Mouse (Mus musculus) layer of hippocampus, adult 2 months (tissue): Measurements from ENCODE around the gene Tmem150c. TPM values are rescaled to one million over a fixed set of nuclear protein-coding genes. Genes with fewer than 3 reads are reported as not detected.
A peak's percentile ranks its signal among the peaks of the same experiment; 100 is the strongest.

Experiments
- DNase-seq, 2 experiments: peaks; one replicate each; pipeline ENCODE4 v3.0.0; 2022; ENCODE audit warnings: low spot score in 2 of 2
- H3K27ac ChIP-seq: fragments of 200-600 bp; 2 replicates; pipeline ENCODE4 v1.8.1; 2022
- H3K4me3 ChIP-seq: fragments of 200-600 bp; 2 replicates; pipeline ENCODE4 v1.8.1; 2022; ENCODE audit warnings: mild to moderate bottlenecking
- CTCF ChIP-seq: fragments of 200-600 bp; conservative IDR thresholded peaks from 2 replicates; pipeline ENCODE4 v1.8.1; 2022; ENCODE audit warnings: antibody characterized with exemption, mild to moderate bottlenecking, moderate library complexity
- total RNA-seq, 2 experiments: library from RNA; stranded (reverse); gene quantifications; 2 replicates each; pipeline ENCODE4 v1.2.3; 2021

The Tmem150c gene
- total RNA-seq, 2 experiments from 2014 or later: 79.7 to 88.9 TPM

DNA sequence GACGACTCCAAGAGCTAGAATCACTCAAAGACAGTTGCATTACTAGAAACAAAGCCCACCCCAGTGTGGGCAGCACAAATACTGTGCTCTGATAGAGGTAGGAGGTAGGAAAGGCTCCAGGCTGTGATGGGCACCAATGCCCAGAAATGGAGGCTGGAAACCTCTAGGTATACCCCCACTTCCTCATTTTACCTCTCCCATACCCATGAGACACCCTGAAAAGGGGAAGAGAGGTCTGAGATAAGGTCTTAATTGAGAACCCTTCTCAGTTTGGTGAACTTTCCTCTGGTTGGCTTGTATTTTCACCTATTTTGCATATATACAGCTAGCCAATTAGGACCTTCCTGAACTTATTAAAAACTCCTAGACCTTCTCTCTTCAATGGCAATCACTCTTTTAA, 2.4 kb upstream of the Tmem150c start:
- TF ChIP-seq CTCF: no peak; the same call in 1 of the 2 replicates
- no peak overlapping the region for H3K4me3 ChIP-seq
- no peak for DNase-seq
- no peak overlapping the region for H3K27ac ChIP-seq

DNA sequence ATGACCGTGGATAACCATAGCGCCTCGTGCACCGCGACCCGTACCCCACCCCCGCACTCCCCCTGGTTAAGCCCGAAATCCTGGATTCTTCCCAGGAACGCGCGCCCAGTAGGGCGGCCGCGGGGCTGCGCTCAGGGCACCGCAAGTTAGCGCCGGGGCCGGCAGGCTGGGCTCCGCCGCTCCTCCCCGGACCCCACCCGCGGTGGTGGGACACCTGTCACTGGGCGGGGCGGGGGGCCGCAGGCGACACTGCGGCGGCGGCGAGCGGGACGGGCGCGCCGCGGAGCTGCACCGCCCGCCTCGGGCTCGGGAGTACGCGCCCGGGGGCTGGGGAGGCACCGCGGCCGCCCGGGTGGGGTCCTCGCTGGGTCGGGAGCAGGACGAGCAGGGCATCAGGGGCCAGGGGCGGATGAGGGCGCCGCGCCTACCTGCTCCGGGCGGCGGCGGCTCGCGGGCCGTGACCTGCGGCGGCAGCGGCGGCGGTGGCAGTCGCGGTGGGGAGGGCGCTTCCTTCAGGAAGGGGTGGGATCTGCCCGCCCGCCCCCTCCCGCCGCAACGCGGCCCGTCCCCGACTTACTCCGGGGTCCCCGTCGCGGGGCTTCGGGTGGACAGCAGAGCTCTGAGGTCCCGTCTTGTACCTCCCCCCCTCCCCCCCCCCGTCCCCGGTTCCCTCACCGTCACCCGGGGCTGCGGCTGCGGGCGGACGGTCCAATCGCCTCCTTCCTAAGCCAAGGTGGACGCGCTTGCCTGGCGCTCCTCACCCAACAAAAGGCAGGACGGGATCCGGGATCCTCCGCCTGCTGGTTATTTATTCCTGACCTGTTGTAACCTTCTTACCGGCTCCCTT, 594 bp downstream of the Tmem150c start:
- H3K27ac ChIP-seq: peak overlapping the region; percentile 95
- peak overlapping the region; percentile 70 for H3K4me3 ChIP-seq
- TF ChIP-seq CTCF: no peak
- peak in 1 of 2 experiments; percentile 30 for DNase-seq

DNA sequence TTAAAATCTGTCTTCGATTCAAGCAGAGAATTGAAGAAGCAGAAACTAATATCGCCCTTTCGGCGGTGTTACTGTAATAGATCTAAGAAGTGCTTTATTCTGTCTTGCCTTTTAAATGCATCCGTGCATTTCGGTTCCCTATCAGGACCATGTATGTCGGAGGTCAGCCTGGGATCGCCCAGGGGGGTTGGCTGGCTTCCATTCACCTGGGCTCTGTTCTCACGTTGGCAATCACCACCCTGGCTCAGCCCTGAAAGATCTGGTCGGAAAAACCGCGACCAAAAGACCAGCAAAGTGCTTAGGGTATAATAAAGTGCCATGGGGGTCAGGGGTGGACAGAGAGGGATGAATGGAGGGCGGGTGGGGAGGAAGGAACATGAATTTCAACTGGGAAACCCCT, 1.3 kb downstream of the Tmem150c start:
- no peak for TF ChIP-seq CTCF
- DNase-seq: peak in 1 of 2 experiments; percentile 25
- Histone ChIP-seq H3K4me3 (peak overlapping the region; percentile 70), H3K27ac (peak overlapping the region; percentile 95)

DNA sequence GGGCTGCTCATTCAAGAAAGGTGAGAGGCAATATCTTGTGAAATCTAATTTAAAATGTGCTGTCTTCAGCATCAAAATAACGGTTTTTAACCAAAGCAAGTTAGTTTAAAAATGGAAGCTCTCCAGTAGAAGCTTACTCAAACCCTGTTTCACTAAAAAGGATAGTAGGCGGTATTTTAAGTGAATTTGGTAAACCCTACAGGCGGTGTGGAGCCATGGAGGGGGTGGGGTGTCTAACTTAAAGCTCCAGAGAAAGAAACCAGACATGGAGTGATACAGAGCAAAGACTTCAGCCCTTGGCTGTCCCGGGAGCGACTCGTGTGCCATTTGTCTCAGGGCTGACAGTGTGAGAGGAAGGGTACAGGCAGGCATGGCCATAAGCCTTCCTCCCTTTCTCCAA, 4.0 kb downstream of the Tmem150c start:
- no peak for DNase-seq
- Histone ChIP-seq H3K27ac (peak overlapping the region; percentile 28; the same call in 1 of the 2 replicates), H3K4me3 (no peak overlapping the region)
- TF ChIP-seq CTCF: no peak

DNA sequence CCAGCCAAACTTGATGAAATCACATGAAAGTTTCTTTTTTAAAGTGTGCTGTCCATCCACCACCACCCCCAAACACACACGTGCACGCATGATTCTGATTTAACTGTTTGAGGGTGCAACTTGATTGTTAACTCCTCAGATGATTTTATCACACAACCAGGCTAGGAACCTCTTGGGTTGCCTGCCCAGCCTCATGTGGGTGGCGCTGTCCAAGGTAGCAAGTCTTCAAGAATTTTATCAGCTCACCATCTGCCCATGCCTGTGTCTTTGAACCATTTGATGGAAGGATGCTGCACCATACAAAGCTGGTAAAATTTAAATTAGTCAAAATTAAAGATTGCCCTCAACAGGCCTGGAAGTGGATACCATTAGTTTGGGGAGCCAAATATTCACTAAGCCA, 9.6 kb downstream of the Tmem150c start:
- DNase-seq: no peak
- no peak for TF ChIP-seq CTCF
- Histone ChIP-seq H3K4me3 (no peak overlapping the region), H3K27ac (no peak overlapping the region)

DNA sequence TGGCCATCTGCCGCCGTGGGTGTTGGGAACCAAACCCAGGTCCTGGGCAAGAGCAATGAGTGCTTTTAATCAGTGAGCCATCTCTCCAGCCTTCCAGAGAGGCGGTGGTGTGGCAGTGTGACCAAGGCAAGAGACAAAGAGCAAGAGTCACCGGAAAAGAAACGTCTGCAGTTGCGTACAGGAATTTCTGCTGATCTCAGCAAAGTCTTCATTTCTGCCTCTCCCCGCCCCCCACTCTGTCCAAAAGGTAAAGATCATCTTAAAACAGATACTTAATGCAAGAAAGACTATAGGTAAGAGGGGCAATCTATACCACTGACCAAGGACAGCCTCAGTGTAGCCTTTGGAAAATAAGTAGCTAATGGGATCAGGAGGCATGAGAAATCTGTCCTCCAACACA, 14.8 kb downstream of the Tmem150c start:
- TF ChIP-seq CTCF: no peak
- no peak for DNase-seq
- Histone ChIP-seq H3K4me3 (no peak overlapping the region), H3K27ac (no peak overlapping the region)

DNA sequence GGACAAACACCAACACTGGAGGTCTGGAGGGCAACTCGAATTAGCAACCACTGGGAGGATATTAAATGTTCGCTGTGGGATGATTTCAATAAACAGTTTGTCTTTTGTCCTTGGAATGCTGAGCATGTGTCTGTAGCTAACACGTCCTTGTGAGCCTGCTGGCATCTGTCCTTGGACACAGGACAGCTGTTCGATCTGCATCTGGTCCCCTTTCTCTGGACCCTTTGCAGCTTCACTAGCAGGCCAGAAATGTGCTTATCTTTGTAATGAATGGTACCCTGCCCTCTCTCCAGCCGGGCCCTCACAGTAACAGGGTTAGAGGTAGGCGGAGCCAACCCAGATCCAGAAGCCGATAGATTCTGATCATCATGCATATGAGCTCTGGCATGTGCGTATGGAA, 32.3 kb downstream of the Tmem150c start:
- DNase-seq: no peak
- peak overlapping the region; percentile 72 for H3K27ac ChIP-seq

DNA sequence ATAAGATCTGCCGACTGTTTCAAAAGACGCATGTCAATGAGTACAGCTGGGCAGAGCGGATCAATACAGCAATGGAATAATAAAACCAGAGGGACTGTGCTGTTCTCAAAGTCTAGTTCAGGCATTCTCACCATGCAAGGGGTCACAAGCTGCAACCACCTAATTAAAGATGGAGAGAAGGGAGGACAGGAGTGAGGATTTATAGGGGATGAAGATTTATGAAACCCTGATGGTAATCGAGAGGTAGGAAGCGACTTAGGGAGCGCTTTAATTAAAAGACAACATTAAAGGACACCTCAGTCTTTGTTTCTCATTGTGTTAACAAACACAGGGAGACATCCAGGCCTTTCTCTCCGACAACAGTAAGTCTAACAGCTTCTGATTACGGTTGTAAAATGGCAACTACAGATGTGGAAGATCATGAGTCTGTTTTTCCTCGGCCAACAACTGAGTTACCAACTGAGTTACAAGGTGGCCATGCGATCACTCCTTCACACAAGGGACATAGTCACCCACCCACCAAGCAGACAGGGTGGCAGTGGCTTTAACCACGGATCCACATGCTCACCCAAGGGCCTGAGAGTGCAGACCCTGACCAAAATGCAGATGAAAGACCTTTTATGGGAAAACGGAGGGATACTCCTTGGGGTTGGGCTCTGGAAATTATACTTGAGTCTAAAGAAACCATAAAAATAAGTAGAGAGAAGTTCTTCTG, 34.0 kb downstream of the Tmem150c start:
- TF ChIP-seq CTCF: no peak
- H3K4me3 ChIP-seq: no peak overlapping the region
- no peak for DNase-seq
- H3K27ac ChIP-seq: no peak overlapping the region

More for the DNA sequence above, 32.3 kb downstream of the Tmem150c start:
- H3K4me3 ChIP-seq: no peak overlapping the region
- TF ChIP-seq CTCF: no peak

DNA sequence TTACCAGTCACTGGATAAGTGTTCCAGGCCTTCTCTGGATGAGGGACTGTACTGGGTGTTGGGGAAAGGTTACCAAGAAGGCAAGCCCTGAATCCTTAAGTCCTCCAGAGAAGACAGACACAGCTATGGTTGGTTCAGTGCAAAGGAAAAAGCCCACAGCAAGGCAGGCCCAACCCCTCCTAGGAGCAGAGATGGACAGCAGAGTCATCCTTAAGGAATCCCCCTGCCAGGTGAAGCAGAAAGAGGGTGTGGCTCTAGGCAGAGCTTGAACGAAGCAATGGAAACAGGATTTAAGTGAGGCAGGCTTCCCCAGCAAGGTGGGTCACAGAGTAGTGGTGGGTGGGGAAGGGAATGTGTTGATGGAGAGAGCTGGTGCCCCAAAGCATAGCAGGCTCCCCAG, 35.1 kb downstream of the Tmem150c start:
- DNase-seq: no peak
- Histone ChIP-seq H3K4me3 (no peak overlapping the region), H3K27ac (no peak overlapping the region)
- no peak for TF ChIP-seq CTCF

DNA sequence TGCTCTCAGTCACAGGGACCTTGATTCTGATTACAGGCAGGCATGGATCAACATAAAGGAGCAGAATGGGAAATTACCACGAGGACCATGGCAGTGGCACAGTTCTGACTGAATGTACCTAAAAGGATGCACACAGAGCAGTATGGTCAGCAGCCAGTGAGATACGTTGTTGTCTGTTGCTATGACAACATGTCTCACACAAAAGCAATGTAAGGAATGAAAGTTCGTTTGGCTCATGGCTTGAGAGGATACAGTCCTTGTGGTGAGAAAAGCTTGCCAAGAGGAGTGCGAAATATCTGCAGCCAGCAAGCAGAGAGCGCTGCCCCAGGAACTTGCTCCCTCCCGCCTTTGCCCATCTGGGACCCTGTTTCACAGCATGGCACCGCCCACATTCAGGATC, 36.3 kb downstream of the Tmem150c start:
- no peak for TF ChIP-seq CTCF
- H3K27ac ChIP-seq: no peak overlapping the region
- H3K4me3 ChIP-seq: no peak overlapping the region
- DNase-seq: no peak

DNA sequence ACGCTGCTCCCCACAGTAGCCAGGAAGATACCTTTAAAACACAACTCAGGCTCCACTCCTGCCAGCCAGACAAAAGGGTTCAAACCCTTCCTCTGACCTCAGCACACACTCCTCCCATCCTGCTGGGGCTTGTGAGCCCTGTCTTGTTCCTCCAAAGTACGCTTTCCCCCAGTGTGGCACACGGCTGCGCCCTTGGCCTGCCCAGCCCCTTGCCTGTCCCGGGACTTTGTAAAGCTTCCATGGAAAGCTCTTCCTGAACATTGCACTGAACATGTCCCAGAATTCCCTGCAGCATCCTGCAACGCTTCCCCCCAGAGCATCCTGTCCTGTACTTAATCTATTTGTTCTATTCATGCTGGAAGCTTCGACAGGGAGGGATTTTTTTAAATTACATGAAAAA, 38.4 kb downstream of the Tmem150c start:
- Histone ChIP-seq H3K4me3 (no peak overlapping the region), H3K27ac (peak overlapping the region; percentile 71; the same call in 1 of the 2 replicates)
- DNase-seq: no peak
- TF ChIP-seq CTCF: no peak

DNA sequence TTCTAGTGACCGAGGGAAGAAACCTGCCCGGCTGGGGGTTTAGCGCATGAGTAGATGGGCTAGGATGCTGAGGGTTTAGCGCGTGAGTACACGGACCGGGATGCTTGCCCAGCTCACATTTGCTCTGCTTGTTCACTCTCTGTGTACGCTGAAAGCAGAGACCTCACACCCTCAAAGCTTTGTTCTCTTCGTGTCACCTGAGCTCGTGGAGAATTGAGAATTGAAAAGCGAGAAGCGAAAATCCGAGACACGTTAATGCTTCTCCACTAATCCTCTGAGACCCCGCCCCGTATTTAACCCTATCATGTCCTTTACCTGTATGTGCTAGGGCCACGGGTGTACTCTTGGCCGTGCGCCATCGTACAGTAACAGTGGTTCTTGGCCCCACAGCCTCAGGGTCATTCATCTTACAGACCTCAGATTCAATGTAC, 38.9 kb downstream of the Tmem150c start:
- TF ChIP-seq CTCF: no peak
- Histone ChIP-seq H3K27ac (peak overlapping the region; percentile 71), H3K4me3 (0 out of 2 replicates have a peak overlapping the region, but pooled peaks have one; percentile 10)
- DNase-seq: no peak

DNA sequence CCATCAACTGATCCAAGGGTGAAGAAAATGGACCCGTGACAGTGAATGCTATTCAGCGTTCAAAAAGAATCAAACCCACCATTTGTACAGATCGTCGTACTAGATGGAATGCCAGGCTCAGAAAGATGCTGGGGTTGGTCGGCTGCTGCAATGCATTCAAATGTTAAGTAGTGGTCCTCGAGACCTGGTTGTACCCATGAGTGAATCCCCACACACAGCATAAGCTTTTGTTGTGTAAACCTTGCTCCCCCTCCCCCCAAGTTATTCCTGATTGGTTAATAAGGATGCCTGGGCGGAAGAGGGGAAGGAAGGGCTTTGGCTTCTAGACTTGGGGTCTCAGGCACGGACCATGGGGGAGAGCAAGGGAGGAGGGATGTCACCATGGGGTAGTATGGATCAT, 40.3 kb downstream of the Tmem150c start:
- H3K4me3 ChIP-seq: no peak overlapping the region
- H3K27ac ChIP-seq: no peak overlapping the region
- DNase-seq: no peak
- TF ChIP-seq CTCF: no peak
